Mouse (Mus musculus): ENCODE data around the gene Mmaa. TPM values are rescaled to one million over a fixed set of nuclear protein-coding genes. Genes with fewer than 3 reads are reported as not detected.

Mmaa gene
- polyA plus RNA-seq, 1 experiment from 2014 or later, result 15.7 TPM

DNA sequence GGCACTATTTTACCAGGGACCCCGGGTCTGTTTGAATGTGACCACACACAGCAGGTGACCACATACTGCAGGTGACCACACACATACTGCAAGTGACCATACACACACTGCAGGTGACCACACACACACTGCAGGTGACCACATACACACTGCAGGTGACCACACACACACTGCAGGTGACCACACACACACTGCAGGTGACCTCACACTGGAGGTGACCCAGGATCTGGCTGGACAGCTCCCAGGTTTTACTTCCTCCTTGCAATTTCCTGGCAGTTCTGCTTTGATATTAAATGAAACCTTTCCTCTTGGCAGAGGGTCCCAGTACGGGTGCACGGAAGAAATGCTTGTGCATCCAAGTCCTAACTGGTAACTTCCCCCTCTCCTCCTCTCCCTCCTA is 29.3 kb upstream of the Mmaa start:
- no peak for ATAC-seq (replicated peaks; ENCODE audit: insufficient number of reproducible peaks, insufficient read depth, low FRiP score, low read depth)
- WGBS, result 47% methylated on average over 3 of the region's 3 CpGs
- H3K36me3 ChIP-seq, result no peaks in the 10 kb centered on the region
- H3K4me2 ChIP-seq, result no peak overlapping the region
- no peaks in the 10 kb centered on the region for H3K9me3 ChIP-seq (replicated peaks)
- no peak overlapping the region for H3K27ac ChIP-seq
- H3K27me3 ChIP-seq, result no peaks in the 10 kb centered on the region
- no peak overlapping the region for H3K9ac ChIP-seq
- H3K4me3 ChIP-seq, result no peak overlapping the region
- no peaks in the 10 kb centered on the region for H3K4me1 ChIP-seq (replicated peaks)

DNA sequence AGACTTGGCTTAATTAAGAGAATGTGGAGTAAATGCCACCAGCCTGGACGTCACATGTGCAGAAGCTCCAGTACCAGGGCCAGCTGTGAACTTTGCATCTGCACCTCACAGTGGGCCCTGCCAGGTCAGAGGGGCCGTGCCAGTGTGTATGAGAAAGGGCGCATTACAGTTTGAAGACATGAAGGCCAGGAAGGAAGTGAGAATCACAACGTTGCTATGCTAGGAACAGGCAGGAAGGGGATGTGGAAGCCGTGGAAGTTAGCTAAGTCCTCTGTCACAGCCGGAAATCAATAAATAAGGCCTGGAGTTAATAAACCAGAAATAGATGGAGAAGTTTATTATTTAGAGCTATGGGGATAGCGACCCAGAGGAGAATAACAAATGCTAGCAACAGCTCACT is 28.4 kb upstream of the Mmaa start:
- no peaks in the 10 kb centered on the region for H3K36me3 ChIP-seq
- H3K9me3 ChIP-seq (replicated peaks), result no peaks in the 10 kb centered on the region
- no peaks in the 10 kb centered on the region for H3K4me1 ChIP-seq (replicated peaks)
- H3K4me2 ChIP-seq, result no peak overlapping the region
- ATAC-seq (replicated peaks; ENCODE audit: insufficient number of reproducible peaks, insufficient read depth, low FRiP score, low read depth), result no peak
- H3K4me3 ChIP-seq, result no peak overlapping the region
- 62% methylated on average over 7 of the region's 7 CpGs for WGBS
- H3K27ac ChIP-seq, result peak overlapping the region; percentile 49; the same call in 1 of the 2 replicates
- no peak overlapping the region for H3K9ac ChIP-seq
- H3K27me3 ChIP-seq, result no peaks in the 10 kb centered on the region

DNA sequence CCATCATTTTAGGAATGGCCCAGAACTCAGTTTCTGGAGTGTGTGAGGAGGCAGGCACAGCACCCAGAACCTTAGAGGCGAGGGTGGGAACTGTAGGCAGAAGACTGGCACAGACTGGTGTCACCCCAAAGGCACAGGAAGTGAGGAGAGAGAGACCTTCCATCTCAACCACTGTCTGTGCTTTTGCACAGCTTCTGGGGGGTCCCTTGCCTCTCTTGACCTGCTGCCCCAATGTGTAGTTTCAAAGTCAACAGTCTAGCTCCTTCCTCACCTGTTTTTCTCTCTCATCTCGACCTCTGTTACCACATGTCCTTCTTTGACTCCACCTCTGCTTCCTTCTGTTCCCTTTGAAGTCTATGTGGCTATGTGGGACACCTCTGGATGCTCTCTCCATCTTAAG is 16.1 kb upstream of the Mmaa start:
- Histone ChIP-seq H3K27ac (no peak overlapping the region), H3K27me3 (no peaks in the 10 kb centered on the region), H3K4me2 (no peak overlapping the region), H3K4me1 (replicated peaks) (no peaks in the 10 kb centered on the region), H3K4me3 (no peak overlapping the region), H3K36me3 (no peaks in the 10 kb centered on the region), H3K9ac (no peak overlapping the region), H3K9me3 (replicated peaks) (no peaks in the 10 kb centered on the region)
- no peak for ATAC-seq (replicated peaks; ENCODE audit: insufficient number of reproducible peaks, insufficient read depth, low FRiP score, low read depth)
- 56% methylated on average over 2 of the region's 2 CpGs for WGBS

DNA sequence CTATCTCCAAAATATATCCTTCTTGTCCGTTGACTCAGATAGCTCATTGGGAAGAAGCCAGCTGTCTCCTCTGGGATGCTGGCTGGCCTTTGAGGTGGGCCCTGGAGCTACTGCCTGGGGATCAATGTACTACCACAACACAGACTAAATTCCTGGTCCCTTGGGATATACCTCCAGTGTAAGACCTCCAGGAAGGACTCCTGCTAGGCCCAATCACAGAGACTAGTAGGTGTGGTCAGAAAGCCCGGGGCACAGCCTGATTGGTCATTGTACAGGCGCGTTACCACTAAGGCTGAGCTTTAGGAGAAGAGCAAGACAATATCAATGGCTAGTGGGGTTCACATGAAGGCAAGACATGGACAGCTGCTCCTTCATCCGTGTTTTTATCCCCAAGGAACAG is 11.2 kb upstream of the Mmaa start:
- no peaks in the 10 kb centered on the region for H3K4me1 ChIP-seq (replicated peaks)
- H3K4me2 ChIP-seq, result no peak overlapping the region
- H3K36me3 ChIP-seq, result no peaks in the 10 kb centered on the region
- 60% methylated on average over 5 of the region's 5 CpGs for WGBS
- H3K27ac ChIP-seq, result no peak overlapping the region
- H3K4me3 ChIP-seq, result no peak overlapping the region
- H3K9ac ChIP-seq, result no peak overlapping the region
- H3K9me3 ChIP-seq (replicated peaks), result no peaks in the 10 kb centered on the region
- no peaks in the 10 kb centered on the region for H3K27me3 ChIP-seq
- no peak for ATAC-seq (replicated peaks; ENCODE audit: insufficient number of reproducible peaks, insufficient read depth, low FRiP score, low read depth)

DNA sequence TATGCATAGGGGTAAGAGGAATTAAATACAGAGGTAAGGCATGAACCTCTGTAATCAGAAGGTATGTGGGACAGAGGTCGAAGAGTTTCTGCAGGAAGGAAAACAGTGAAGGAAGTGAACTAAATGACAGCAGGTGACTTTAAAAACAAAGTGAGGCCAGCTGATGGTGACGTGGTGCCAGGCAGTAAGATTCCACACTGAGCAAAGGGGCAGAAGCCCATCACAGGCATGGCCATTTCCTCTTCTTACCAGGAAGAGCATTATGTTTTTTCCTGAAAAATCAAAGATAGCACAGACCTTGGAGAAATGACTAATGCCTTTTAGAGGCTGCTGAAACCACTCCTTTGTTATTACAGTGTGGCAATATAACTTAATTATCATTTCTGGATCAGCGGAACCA is 6.8 kb upstream of the Mmaa start:
- ATAC-seq (replicated peaks; ENCODE audit: insufficient number of reproducible peaks, insufficient read depth, low FRiP score, low read depth), result no peak
- Histone ChIP-seq H3K36me3 (no peaks in the 10 kb centered on the region), H3K27ac (no peak overlapping the region), H3K9me3 (replicated peaks) (no peaks in the 10 kb centered on the region), H3K4me3 (no peak overlapping the region), H3K4me1 (replicated peaks) (no peaks in the 10 kb centered on the region), H3K9ac (no peak overlapping the region), H3K27me3 (no peaks in the 10 kb centered on the region), H3K4me2 (no peak overlapping the region)
- 65% methylated on average over 3 of the region's 3 CpGs for WGBS

DNA sequence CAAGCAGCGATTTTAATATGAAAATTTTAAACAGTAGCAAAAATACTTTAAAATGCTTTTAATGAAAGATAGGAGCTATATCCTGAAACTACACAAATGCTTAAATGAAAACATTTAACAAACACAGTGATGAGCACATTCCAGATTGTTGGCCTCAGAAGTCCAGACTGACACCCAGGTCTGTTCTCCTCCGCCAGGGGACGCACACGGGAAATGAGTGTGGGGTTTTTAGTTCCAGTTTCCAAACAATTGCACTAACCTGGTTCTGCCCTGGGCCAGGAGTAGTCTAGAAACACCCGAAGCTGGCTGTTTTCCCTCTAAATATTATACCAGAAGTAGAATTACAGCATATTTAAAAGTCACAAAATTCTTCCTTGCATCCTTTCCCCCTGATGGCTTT is 5.0 kb upstream of the Mmaa start:
- no peak overlapping the region for H3K9ac ChIP-seq
- H3K4me3 ChIP-seq, result no peak overlapping the region
- no peaks in the 10 kb centered on the region for H3K36me3 ChIP-seq
- H3K9me3 ChIP-seq (replicated peaks), result no peaks in the 10 kb centered on the region
- H3K27me3 ChIP-seq, result no peaks in the 10 kb centered on the region
- H3K4me1 ChIP-seq (replicated peaks), result 0 out of 2 replicates have a peak, but pooled peaks cover 3% of the 10 kb centered on the region
- no peak overlapping the region for H3K4me2 ChIP-seq
- H3K27ac ChIP-seq, result no peak overlapping the region
- no peak for ATAC-seq (replicated peaks; ENCODE audit: insufficient number of reproducible peaks, insufficient read depth, low FRiP score, low read depth)
- 73% methylated on average over 5 of the region's 5 CpGs for WGBS

DNA sequence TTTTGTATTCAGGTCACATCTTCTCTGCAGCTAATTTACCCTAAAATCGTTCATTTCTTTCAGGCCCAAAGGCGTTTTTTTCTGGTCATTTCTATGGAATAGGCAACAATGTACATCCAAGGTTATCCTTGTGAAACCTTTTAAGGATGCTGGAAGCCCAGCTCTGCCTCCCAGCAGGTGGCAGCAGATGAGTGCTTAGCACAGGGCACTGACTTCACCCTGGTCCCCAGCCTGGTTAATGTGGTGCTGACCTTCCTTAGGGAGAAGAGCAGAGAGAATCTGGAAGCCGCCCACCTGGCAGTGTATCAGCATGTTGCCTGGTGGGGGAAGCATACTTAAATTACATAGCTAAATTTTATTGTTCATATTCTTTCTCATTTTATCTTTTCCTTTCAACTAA is 3.0 kb upstream of the Mmaa start:
- H3K9ac ChIP-seq, result no peak overlapping the region
- no peak overlapping the region for H3K4me3 ChIP-seq
- no peak for ATAC-seq (replicated peaks; ENCODE audit: insufficient number of reproducible peaks, insufficient read depth, low FRiP score, low read depth)
- no peak overlapping the region for H3K27ac ChIP-seq
- H3K36me3 ChIP-seq, result no peaks in the 10 kb centered on the region
- no peak overlapping the region for H3K4me2 ChIP-seq
- H3K27me3 ChIP-seq, result no peaks in the 10 kb centered on the region
- H3K4me1 ChIP-seq (replicated peaks), result peaks cover 15% of the 10 kb centered on the region
- H3K9me3 ChIP-seq (replicated peaks), result no peaks in the 10 kb centered on the region
- WGBS, result 39% methylated on average over 3 of the region's 3 CpGs

DNA sequence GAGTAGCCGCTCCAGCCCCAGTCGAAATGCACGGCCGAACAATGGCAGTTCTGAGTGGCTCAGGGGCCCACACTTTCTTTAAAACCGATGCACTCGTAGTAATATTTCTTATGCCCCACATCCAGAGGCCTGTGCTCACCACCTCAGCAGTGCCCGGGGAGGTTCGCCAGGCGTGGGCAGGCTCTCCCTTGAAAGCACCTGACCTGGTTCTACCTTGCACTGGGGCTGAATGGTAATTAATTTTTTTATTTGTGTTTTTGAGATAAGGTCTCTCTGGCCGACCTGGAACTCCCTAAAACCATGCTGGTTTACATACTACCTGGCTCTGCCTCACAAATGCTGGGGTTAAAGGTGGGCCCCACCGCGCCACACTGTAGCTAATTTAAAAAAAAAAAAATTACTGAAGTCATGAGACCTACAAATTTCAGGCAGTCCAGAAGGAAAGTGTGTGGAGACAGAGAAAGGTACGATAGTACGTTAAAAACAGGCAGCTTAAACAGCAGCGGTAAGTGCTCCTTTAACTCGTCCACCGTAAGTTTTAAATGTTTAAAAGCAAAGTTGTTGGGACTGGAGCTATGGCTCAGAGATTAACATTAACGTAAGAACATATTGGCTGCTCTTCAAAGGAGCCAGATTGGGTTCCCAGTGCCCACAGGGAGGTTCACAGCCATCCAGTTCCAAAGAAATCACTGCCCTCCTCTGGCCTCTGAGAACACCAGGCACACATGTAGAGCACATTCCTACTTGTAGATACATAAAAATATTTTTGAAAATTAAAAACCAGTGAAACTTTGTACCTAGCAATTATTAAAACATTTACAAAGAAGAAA is 754 bp upstream of the Mmaa start:
- peak overlapping the region; percentile 74 for H3K4me2 ChIP-seq
- 13% methylated on average over 18 of the region's 18 CpGs for WGBS
- no peak for ATAC-seq (replicated peaks; ENCODE audit: insufficient number of reproducible peaks, insufficient read depth, low FRiP score, low read depth)
- H3K9me3 ChIP-seq (replicated peaks), result no peaks in the 10 kb centered on the region
- peaks cover 18% of the 10 kb centered on the region for H3K4me1 ChIP-seq (replicated peaks)
- no peaks in the 10 kb centered on the region for H3K36me3 ChIP-seq
- no peaks in the 10 kb centered on the region for H3K27me3 ChIP-seq
- H3K27ac ChIP-seq, result peak overlapping the region; percentile 97
- H3K9ac ChIP-seq, result peak overlapping the region; percentile 85
- H3K4me3 ChIP-seq, result peak overlapping the region; percentile 66

DNA sequence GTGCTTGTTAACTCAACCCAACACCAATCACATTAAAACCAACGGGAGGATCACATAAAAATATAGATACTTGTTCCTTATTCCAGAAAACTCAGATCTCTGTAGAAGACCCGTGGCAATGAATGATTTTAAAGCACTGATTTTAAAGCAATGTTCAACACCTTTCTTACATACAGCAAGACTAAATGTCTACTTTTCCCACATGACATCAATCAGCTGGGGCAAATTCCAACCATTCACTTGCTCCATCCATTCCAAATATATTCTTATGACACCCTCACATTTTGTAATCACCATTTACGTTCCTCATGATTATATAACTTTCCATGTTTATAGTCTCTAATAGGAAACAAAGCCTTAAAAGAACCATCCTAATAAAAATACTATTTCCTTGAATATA is 896 bp downstream of the Mmaa start:
- WGBS, result 46% methylated on average over 3 of the region's 3 CpGs
- Histone ChIP-seq H3K4me2 (peak overlapping the region; percentile 74), H3K4me3 (peak overlapping the region; percentile 66), H3K9ac (no peak overlapping the region; the same call in 1 of the 2 replicates), H3K27me3 (no peaks in the 10 kb centered on the region), H3K4me1 (replicated peaks) (peaks cover 23% of the 10 kb centered on the region), H3K27ac (peak overlapping the region; percentile 97), H3K9me3 (replicated peaks) (no peaks in the 10 kb centered on the region), H3K36me3 (no peaks in the 10 kb centered on the region)
- ATAC-seq (replicated peaks; ENCODE audit: insufficient number of reproducible peaks, insufficient read depth, low FRiP score, low read depth), result no peak

DNA sequence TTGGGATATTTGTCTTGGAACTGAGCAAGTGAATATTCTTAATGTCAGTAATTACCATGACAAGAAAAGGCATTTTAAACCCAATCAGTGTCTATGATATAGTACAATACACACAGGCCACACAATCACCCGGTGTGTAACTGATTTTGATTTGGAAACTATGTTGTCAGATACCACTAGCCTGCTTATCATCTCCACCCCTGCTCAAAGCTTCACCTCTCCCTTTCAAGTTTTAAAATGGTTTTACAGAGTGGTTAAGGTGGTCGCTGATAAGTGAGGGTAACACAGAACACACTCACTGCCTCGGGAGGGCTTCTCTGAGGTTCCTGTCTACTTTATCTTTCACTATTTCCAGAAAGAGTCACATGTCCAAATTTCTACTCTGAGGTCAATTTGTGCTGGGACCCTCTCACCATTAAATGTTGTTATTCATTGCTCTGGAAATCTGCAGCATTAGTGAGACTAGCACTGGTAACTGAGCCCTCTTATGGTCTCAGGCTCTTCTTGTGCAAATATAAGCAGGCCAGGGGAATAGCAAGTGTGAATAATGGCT is 1.9 kb downstream of the Mmaa start:
- no peaks in the 10 kb centered on the region for H3K36me3 ChIP-seq
- H3K4me1 ChIP-seq (replicated peaks), result peaks cover 23% of the 10 kb centered on the region
- 30% methylated on average over 3 of the region's 3 CpGs for WGBS
- no peak for ATAC-seq (replicated peaks; ENCODE audit: insufficient number of reproducible peaks, insufficient read depth, low FRiP score, low read depth)
- no peaks in the 10 kb centered on the region for H3K9me3 ChIP-seq (replicated peaks)
- H3K4me3 ChIP-seq, result no peak overlapping the region; the same call in 1 of the 2 replicates
- H3K27ac ChIP-seq, result peak overlapping the region; percentile 97; the same call in 1 of the 2 replicates
- H3K4me2 ChIP-seq, result peak overlapping the region; percentile 74
- H3K27me3 ChIP-seq, result no peaks in the 10 kb centered on the region
- no peak overlapping the region for H3K9ac ChIP-seq

DNA sequence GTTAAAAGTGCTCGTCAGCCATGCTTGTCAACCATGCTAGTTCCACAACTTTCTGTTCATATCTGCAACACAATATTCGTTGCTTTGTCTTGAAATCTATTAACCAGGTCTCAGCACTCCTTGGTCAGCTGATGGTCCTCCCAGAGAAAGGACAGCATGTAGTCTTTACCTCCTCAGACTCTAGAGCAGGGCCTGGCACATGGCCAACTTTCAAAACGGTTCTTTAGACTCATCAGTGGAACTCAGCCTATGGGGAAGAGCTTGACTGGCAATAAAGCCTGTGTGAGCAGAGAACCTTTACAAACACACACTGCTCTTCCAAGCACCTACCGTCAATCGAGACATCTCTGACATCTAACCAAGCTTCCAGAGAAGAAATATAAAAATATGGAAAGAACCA is 5.1 kb downstream of the Mmaa start:
- no peak overlapping the region for H3K4me3 ChIP-seq
- no peak overlapping the region for H3K27ac ChIP-seq
- no peaks in the 10 kb centered on the region for H3K27me3 ChIP-seq
- ATAC-seq (replicated peaks; ENCODE audit: insufficient number of reproducible peaks, insufficient read depth, low FRiP score, low read depth), result no peak
- peaks cover 20% of the 10 kb centered on the region for H3K4me1 ChIP-seq (replicated peaks)
- H3K9ac ChIP-seq, result no peak overlapping the region
- H3K36me3 ChIP-seq, result no peaks in the 10 kb centered on the region
- 61% methylated on average over 5 of the region's 5 CpGs for WGBS
- H3K9me3 ChIP-seq (replicated peaks), result no peaks in the 10 kb centered on the region
- no peak overlapping the region for H3K4me2 ChIP-seq

DNA sequence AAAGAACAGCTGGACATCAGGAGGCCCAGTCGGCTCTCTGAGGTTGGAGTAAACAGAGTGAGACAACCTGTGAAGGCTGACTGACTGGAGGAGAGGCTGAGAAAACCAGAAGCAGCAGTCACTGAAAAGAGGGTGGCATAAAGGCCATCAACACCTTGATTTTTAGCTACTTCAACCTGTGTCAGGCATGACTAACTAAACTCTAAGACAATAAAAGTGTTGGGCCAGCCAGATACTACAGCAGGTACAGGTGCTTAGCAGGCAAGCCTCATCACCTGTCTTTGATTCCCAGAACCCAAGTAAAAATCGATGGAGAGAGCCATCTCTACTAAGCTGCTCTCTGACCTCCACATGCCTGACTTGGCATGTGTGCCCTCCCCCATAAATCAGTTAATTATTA is 6.1 kb downstream of the Mmaa start:
- H3K9me3 ChIP-seq (replicated peaks), result no peaks in the 10 kb centered on the region
- ATAC-seq (replicated peaks; ENCODE audit: insufficient number of reproducible peaks, insufficient read depth, low FRiP score, low read depth), result no peak
- H3K27ac ChIP-seq, result no peak overlapping the region
- H3K4me2 ChIP-seq, result no peak overlapping the region
- H3K9ac ChIP-seq, result no peak overlapping the region
- H3K4me3 ChIP-seq, result no peak overlapping the region
- peaks cover 18% of the 10 kb centered on the region for H3K4me1 ChIP-seq (replicated peaks)
- 74% methylated on average over 2 of the region's 2 CpGs for WGBS
- H3K27me3 ChIP-seq, result no peaks in the 10 kb centered on the region
- no peaks in the 10 kb centered on the region for H3K36me3 ChIP-seq

All from heart, embryonic 15.5 days (tissue).